Mouse (Mus musculus) right cerebral cortex, adult 2 months (tissue): ENCODE data around the gene Lpp.

Experiments used
- DNase-seq, 2 experiments: peaks; one replicate each; pipeline ENCODE4 v3.0.0; 2021 to 2022; ENCODE audit warnings: low spot score in 2 of 2

Lpp gene

GRCm38 (mm10) chr16:24501628-24502294, 108.5 kb downstream of the Lpp start:
- no peak for DNase-seq

- no peak for DNase-seq
Measured at GRCm38 (mm10) chr16:24502295-24502823, 109.1 kb downstream of the Lpp start.

- no peak for DNase-seq
Measured at GRCm38 (mm10) chr16:24504838-24505605, 111.7 kb downstream of the Lpp start.

- no peak for DNase-seq
Measured at GRCm38 (mm10) chr16:24506237-24506636, 112.9 kb downstream of the Lpp start.

GRCm38 (mm10) chr16:24506740-24507139, 113.4 kb downstream of the Lpp start:
- DNase-seq = no peak

GRCm38 (mm10) chr16:24507927-24508540, 114.7 kb downstream of the Lpp start:
- no peak for DNase-seq

GRCm38 (mm10) chr16:24509100-24509812, 115.9 kb downstream of the Lpp start:
- DNase-seq = no peak

GRCm38 (mm10) chr16:24509813-24510166, 116.5 kb downstream of the Lpp start:
- no peak for DNase-seq

- DNase-seq = no peak
Measured at GRCm38 (mm10) chr16:24513228-24513627, 119.9 kb downstream of the Lpp start.

- DNase-seq = no peak
Measured at GRCm38 (mm10) chr16:24514802-24515727, 121.8 kb downstream of the Lpp start.

- DNase-seq = no peak
Measured at GRCm38 (mm10) chr16:24516993-24517392, 123.7 kb downstream of the Lpp start.

- no peak for DNase-seq
Measured at GRCm38 (mm10) chr16:24517501-24518042, 124.3 kb downstream of the Lpp start.

- no peak for DNase-seq
Measured at GRCm38 (mm10) chr16:24518785-24519184, 125.5 kb downstream of the Lpp start.

- DNase-seq = no peak
Measured at GRCm38 (mm10) chr16:24527219-24527618, 133.9 kb downstream of the Lpp start.

- no peak for DNase-seq
Measured at GRCm38 (mm10) chr16:24531681-24532080, 138.4 kb downstream of the Lpp start.

GRCm38 (mm10) chr16:24535221-24535620, 141.9 kb downstream of the Lpp start:
- peak in 1 of 2 experiments; percentile 20 for DNase-seq

- DNase-seq = peak in 1 of 2 experiments; percentile 18
Measured at GRCm38 (mm10) chr16:24536261-24536660, 143.0 kb downstream of the Lpp start.

- no peak for DNase-seq
Measured at GRCm38 (mm10) chr16:24539003-24539402, 145.7 kb downstream of the Lpp start.

- DNase-seq = peak; percentile 17 to 39
Measured at GRCm38 (mm10) chr16:24542864-24543263, 149.6 kb downstream of the Lpp start.

GRCm38 (mm10) chr16:24545366-24545765, 152.1 kb downstream of the Lpp start:
- DNase-seq = no peak

GRCm38 (mm10) chr16:24558458-24558857, 165.2 kb downstream of the Lpp start:
- no peak for DNase-seq
